Mouse (Mus musculus) bone marrow macrophage, adult 2 months (primary cell): ENCODE measurements at regions not wholly inside any gene's neighbourhood (a gene's known extent, or its start where the extent isn't known, plus 50 kb on each side); places are given as distances from the start of the nearest gene placed in this dataset.
"Not testable (repeated sequence)": the region's sequence is repeated elsewhere in the genome, so short reads cannot be mapped to it uniquely, and the experiment has no call there.

Experiments used
- CTCF ChIP-seq: IDR thresholded peaks from 2 replicates; pipeline ENCODE4 v1.5.1; 2012; ENCODE audit warnings: low read depth, mild to moderate bottlenecking, low read length, moderate library complexity
- POLR2A ChIP-seq: IDR thresholded peaks from 2 replicates; pipeline ENCODE4 v1.6.1; 2012; ENCODE audit warnings: mild to moderate bottlenecking, low read depth, low read length, borderline replicate concordance

- TF ChIP-seq CTCF, POLR2A: not testable (repeated sequence)
Measured at GRCm38 (mm10) chr17:6547064-6547760, 54.3 kb upstream of the Dynlt1c start.
